Mouse (Mus musculus): ENCODE measurements around the gene 2310022B05Rik. TPM values are rescaled to one million over a fixed set of nuclear protein-coding genes. Genes with fewer than 3 reads are reported as not detected.
A peak's percentile ranks its signal among the peaks of the same experiment; 100 is the strongest.

Gene 2310022B05Rik
- total RNA-seq, 2 experiments from 2014 or later, result 76.5 to 77.4 TPM

GRCm38 (mm10) chr8:124626251-124626650 is 36.9 kb downstream of the 2310022B05Rik start:
- no peak overlapping the region for H3K4me3 ChIP-seq
- no peak for DNase-seq (ENCODE audit: low spot score in 2 of 2)
- no peak overlapping the region for H3K27ac ChIP-seq
- no peak for TF ChIP-seq CTCF (conservative IDR thresholded peaks at IDR 0.05)

GRCm38 (mm10) chr8:124621255-124621654 is 41.9 kb downstream of the 2310022B05Rik start:
- Histone ChIP-seq H3K4me3 (no peak overlapping the region), H3K27ac (peak overlapping the region; percentile 91)
- TF ChIP-seq CTCF (conservative IDR thresholded peaks at IDR 0.05), result no peak
- peak; percentile 57 to 86 for DNase-seq (ENCODE audit: low spot score in 2 of 2)

GRCm38 (mm10) chr8:124618252-124618651 is 44.9 kb downstream of the 2310022B05Rik start:
- Histone ChIP-seq H3K27ac (peak overlapping the region; percentile 92), H3K4me3 (no peak overlapping the region)
- DNase-seq (ENCODE audit: low spot score in 2 of 2), result no peak
- no peak for TF ChIP-seq CTCF (conservative IDR thresholded peaks at IDR 0.05)

DNA sequence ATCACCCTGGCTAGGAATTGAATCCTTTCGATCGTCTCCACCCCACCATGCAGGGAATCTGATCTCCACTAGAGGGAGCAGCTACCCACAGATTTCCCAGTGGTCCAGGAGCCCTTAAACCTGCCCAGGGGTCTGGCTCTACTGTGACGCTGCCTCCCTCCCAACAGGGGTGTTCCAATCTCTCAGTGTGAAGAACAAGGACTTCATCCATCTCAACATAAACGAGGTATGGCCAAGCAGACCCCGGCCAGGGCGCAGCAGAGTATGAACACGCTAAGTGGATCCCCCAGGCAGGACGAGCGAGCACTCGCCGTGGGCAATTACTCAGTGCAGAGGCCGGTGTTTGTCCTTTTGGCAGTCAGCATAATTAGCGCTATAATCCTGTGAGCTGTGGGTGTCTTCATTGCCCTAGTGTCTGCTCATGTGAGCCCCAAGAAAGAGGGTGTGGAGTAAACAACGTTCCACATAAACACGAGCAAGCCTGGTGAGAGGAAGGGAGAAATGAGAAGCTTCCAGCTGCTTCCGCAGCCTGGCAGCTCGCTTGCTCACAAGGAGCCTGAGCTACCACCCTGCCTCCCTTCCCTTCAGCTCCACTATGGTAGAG is 45.8 kb downstream of the 2310022B05Rik start:
- peak; percentile 92 for TF ChIP-seq CTCF (conservative IDR thresholded peaks at IDR 0.05)
- Histone ChIP-seq H3K27ac (peak overlapping the region; percentile 92), H3K4me3 (peak overlapping the region; percentile 62)
- DNase-seq (ENCODE audit: low spot score in 2 of 2), result peak; percentile 89 to 92

DNA sequence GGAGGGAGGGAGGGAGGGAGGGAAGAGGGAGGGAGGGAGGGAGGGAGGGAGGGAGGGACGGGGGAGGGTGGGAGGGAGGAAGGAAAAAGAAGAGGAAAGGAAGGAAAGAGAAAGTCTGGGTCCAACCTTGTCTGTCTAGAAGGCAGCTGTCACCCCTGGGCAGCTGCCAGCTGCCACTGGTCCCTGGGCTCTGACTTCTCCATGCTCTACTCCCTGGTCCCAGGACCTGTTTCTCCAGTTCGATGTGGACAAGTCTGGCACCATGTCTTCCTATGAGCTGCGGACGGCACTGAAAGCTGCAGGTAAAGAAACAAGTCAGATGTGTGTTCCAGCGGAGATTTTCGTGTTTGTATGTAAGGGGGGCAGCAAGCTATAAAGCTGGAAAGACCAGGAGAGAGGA is 48.8 kb downstream of the 2310022B05Rik start:
- no peak for TF ChIP-seq CTCF (conservative IDR thresholded peaks at IDR 0.05)
- no peak overlapping the region for H3K4me3 ChIP-seq
- H3K27ac ChIP-seq, result no peak overlapping the region
- DNase-seq (ENCODE audit: low spot score in 2 of 2), result no peak

GRCm38 (mm10) chr8:124608972-124609353 is 54.2 kb downstream of the 2310022B05Rik start:
- no peak for TF ChIP-seq CTCF (conservative IDR thresholded peaks at IDR 0.05)
- DNase-seq (ENCODE audit: low spot score in 2 of 2), result no peak
- 0 out of 2 replicates have a peak overlapping the region, but pooled peaks have one; percentile 6 for H3K27ac ChIP-seq
- no peak overlapping the region for H3K4me3 ChIP-seq

GRCm38 (mm10) chr8:124608239-124608971 is 54.8 kb downstream of the 2310022B05Rik start:
- TF ChIP-seq CTCF (conservative IDR thresholded peaks at IDR 0.05), result peak; percentile 92
- Histone ChIP-seq H3K4me3 (no peak overlapping the region), H3K27ac (0 out of 2 replicates have a peak overlapping the region, but pooled peaks have one; percentile 6)
- DNase-seq (ENCODE audit: low spot score in 2 of 2), result peak in 1 of 2 experiments; percentile 56

DNA sequence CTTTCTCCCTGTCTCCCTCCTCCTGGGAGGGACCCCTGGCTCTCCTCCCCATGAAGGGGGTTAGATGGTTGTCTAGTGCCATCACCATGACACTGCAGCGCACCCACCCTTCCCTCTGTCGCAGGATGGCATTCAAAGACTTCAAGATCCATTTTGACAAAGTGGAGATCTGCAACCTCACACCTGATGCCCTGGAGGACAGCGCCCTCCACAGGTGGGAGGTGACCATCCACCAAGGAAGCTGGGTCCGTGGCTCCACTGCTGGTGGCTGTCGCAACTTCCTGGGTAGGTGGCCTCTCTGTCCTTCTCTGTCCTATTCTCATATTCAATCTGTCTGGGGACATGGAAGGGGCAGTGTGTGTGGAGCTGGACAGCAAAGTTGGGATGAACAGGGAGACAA is 59.1 kb downstream of the 2310022B05Rik start:
- Histone ChIP-seq H3K4me3 (no peak overlapping the region), H3K27ac (no peak overlapping the region)
- TF ChIP-seq CTCF (conservative IDR thresholded peaks at IDR 0.05), result peak; percentile 54
- DNase-seq (ENCODE audit: low spot score in 2 of 2), result no peak

DNA sequence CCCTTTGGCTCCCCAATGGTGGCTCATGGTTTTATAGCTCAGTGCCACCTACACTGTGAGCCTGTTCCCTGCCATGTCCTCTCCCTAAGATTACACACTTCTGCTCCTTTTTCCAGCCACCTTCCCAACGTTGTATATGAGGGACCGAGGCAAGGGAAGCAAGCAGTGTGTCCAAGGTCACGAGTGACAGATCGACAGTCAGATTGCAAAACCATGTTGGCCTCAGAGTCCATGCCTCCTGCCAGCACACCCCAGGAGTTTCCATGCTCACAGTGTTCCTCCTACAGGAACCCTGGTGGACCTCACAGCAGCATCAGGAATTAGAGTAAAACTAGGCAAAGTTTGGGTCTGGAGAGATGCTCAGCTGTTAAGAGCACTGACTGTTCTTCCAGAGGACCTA is 73.8 kb downstream of the 2310022B05Rik start:
- DNase-seq (ENCODE audit: low spot score in 2 of 2), result no peak
- Histone ChIP-seq H3K4me3 (no peak overlapping the region), H3K27ac (no peak overlapping the region)
- no peak for TF ChIP-seq CTCF (conservative IDR thresholded peaks at IDR 0.05)

- no peak for TF ChIP-seq CTCF (conservative IDR thresholded peaks at IDR 0.05)
- no peak for DNase-seq (ENCODE audit: low spot score in 2 of 2)
- peak overlapping the region; percentile 65; the same call in 1 of the 2 replicates for H3K27ac ChIP-seq
- H3K4me3 ChIP-seq, result no peak overlapping the region
Observed at GRCm38 (mm10) chr8:124586556-124586955, 76.6 kb downstream of the 2310022B05Rik start.

Other genes starting within 250 kb of the 2310022B05Rik start
- gene Pgbd5, start 223.7 kb downstream of the 2310022B05Rik start, total RNA-seq (2021), result 100 to 1,000 TPM; 291 to 304 TPM
- 10 to 100 TPM; 45.3 to 49.0 TPM for gene Cog2, start 142.6 kb downstream of the 2310022B05Rik start, total RNA-seq (2021)
- gene Agt, start 93.7 kb downstream of the 2310022B05Rik start, total RNA-seq (2021), result 10 to 100 TPM; 29.9 to 33.9 TPM
- under 1 TPM; 0.34 to 0.79 TPM for gene Capn9, start 87.3 kb downstream of the 2310022B05Rik start, total RNA-seq (2021)
- gene Ttc13, start 58.6 kb upstream of the 2310022B05Rik start, total RNA-seq (2021), result 10 to 100 TPM; 49.6 to 51.6 TPM
- gene Arv1, start 58.8 kb upstream of the 2310022B05Rik start, total RNA-seq (2021), result 10 to 100 TPM; 10.7 to 13.4 TPM
- under 1 TPM; 0.27 to 0.54 TPM for gene Fam89a, start 88.5 kb upstream of the 2310022B05Rik start, total RNA-seq (2021)
- 1 to 10 TPM; 2.9 to 3.1 TPM for gene Trim67, start 129.7 kb upstream of the 2310022B05Rik start, total RNA-seq (2021)
- 10 to 100 TPM; 64.3 to 68.0 TPM for gene Gnpat, start 199.7 kb upstream of the 2310022B05Rik start, total RNA-seq (2021)
- gene 2810004N23Rik, start 199.8 kb upstream of the 2310022B05Rik start, total RNA-seq (2021), result 10 to 100 TPM; 21.8 to 24.8 TPM
- gene Exoc8, start 234.3 kb upstream of the 2310022B05Rik start, total RNA-seq (2021), result 10 to 100 TPM; 35.6 TPM
- 10 to 100 TPM; 16.8 to 17.6 TPM for gene Sprtn, start 234.5 kb upstream of the 2310022B05Rik start, total RNA-seq (2021)

Data from layer of hippocampus, adult 2 months (tissue).